Mouse (Mus musculus) frontal cortex, adult 2 months (tissue): ENCODE measurements around the gene Col9a1. TPM values are rescaled to one million over a fixed set of nuclear protein-coding genes. Genes with fewer than 3 reads are reported as not detected.

Experiments used
- DNase-seq, 2 experiments: peaks; one replicate each; pipeline ENCODE4 v3.0.0; 2022; ENCODE audit warnings: low spot score in 1 of 2; ENCODE audit errors: extremely low spot score in 1 of 2
- polyA plus RNA-seq: library from polyadenylated mRNA; depleted of rRNA; stranded (reverse); fragments of >200 nt; gene quantifications from 2 replicates; pipeline ENCODE4 v1.2.3, GENCODE M21; 2012; rRNA removed

The Col9a1 gene
- polyA plus RNA-seq, 1 experiment = 1.2 TPM

GRCm38 (mm10) chr1:24267022-24267421 lies 89.6 kb downstream of the Col9a1 start:
- no peak for DNase-seq

DNA sequence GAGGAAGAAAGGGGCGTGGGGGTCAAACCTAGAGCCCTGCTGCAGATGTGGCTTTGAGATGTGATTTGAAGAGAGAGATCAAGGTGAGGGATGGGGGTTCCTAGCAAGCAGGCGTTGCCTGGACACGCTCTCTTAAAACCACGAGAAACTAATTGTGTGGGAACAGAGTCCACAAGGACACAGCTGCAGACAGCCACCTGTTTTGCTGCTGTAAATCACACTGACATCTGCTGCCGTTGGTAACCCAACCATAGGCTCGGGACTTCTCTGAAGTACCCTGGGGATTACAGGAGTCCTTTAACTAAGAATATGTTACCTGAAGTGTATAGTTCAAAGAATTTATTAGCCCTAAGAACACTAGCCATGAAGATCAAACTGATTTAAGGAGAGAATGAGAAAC lies 109.0 kb downstream of the Col9a1 start:
- DNase-seq = no peak

GRCm38 (mm10) chr1:24292515-24292914 lies 115.1 kb downstream of the Col9a1 start:
- DNase-seq = no peak

GRCm38 (mm10) chr1:24294979-24295942 lies 117.9 kb downstream of the Col9a1 start:
- DNase-seq = no peak

- DNase-seq = no peak
Observed at GRCm38 (mm10) chr1:24300700-24301099, 123.3 kb downstream of the Col9a1 start.

Other genes starting within 250 kb of the Col9a1 start
- 55.3 and 61.6 TPM in 2 replicates for gene Sdhaf4, start 172.0 kb upstream of the Col9a1 start, polyA plus RNA-seq
- gene Fam135a, start 77.3 kb upstream of the Col9a1 start, polyA plus RNA-seq = 40.3 and 42.8 TPM in 2 replicates